Mouse (Mus musculus): ENCODE measurements around the gene Grik4.

DNA sequence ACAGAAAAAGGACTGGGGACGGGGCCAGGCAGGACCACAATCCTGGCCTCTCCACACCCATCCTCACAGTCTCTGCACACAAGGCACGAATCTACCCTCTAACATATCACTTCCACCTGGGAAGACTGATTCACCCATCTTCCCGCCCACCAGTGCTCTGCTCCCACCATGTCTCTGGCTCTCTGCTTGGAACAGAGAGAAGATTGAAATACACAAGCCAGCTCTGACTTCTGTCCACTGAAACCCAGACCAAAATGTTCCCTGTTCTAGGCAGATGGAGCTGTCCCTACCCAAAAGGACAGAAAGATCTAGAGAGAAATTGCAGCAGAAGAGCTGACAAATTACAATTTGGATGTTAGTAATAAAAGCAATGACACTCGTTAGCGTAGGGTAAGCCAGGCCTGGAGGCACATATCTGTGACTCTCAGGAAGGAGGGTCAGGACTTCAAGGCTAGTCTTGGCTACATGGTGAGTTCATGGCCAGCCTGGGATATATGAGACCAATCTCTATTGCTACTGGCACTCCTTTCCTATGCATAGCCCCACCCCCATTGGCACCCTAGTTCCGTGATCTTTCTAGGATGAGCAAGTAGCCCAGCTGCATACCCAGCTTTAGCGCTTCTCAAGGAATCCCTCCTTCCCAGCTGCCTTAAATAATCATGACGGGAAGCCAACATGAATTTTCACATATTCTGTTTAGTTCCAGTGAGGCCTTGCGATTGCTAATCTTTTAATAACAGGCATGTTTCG lies 97.4 kb downstream of the Grik4 start:
- no peak for TF ChIP-seq POLR2A (IDR thresholded peaks at IDR 0.05; ENCODE audit: control insufficient read depth, low read depth, low read length)
- TF ChIP-seq CTCF (IDR thresholded peaks at IDR 0.05; ENCODE audit: control insufficient read depth, insufficient read depth, insufficient replicate concordance, low read depth, low read length): no peak
